ENCODE assay signal across 31 mouse cellular contexts in genomic region chr12:78645282-78645681, GRCm38 (mm10). TPM values are rescaled to one million over a fixed set of nuclear protein-coding genes. Genes with fewer than 3 reads are reported as not detected.
"Had no signal": no experiment of that assay in that cellular context is flagged by ENCODE, and none has a peak within 500 bp of the region (broad histone marks: within the 10 kb centered on the region; RNA-seq: fewer than 3 reads in every experiment).

No protein-coding gene starts in this region.

- H3K4me3 ChIP-seq: embryonic facial prominence, embryonic 10.5 days; embryonic facial prominence, embryonic 12.5 days; embryonic facial prominence, embryonic 13.5 days; embryonic facial prominence, embryonic 15.5 days; erythroblast, embryonic 14.5 days; forebrain, embryonic 10.5 days; forebrain, embryonic 12.5 days; forebrain, embryonic 13.5 days; forebrain, embryonic 15.5 days; gastrocnemius, adult 2 months; heart, adult 2 months; heart, embryonic 10.5 days had no signal

- H3K9me3 ChIP-seq: embryonic facial prominence, embryonic 10.5 days; embryonic facial prominence, embryonic 12.5 days; embryonic facial prominence, embryonic 13.5 days; embryonic facial prominence, embryonic 15.5 days; forebrain, embryonic 10.5 days; forebrain, embryonic 12.5 days; forebrain, embryonic 13.5 days; forebrain, embryonic 15.5 days; heart, embryonic 10.5 days had no signal

- H3K4me1 ChIP-seq: embryonic facial prominence, embryonic 10.5 days; embryonic facial prominence, embryonic 12.5 days; embryonic facial prominence, embryonic 13.5 days; embryonic facial prominence, embryonic 15.5 days; forebrain, embryonic 12.5 days; forebrain, embryonic 13.5 days had no signal

- H3K27ac ChIP-seq: embryonic facial prominence, embryonic 10.5 days; embryonic facial prominence, embryonic 12.5 days; embryonic facial prominence, embryonic 13.5 days; embryonic facial prominence, embryonic 15.5 days; forebrain, embryonic 10.5 days; forebrain, embryonic 12.5 days; forebrain, embryonic 13.5 days; forebrain, embryonic 15.5 days; gastrocnemius, adult 2 months; heart, adult 2 months; heart, embryonic 10.5 days had no signal

- H3K27me3 ChIP-seq: embryonic facial prominence, embryonic 12.5 days; embryonic facial prominence, embryonic 13.5 days; embryonic facial prominence, embryonic 15.5 days; forebrain, embryonic 12.5 days; forebrain, embryonic 13.5 days; forebrain, embryonic 15.5 days had no signal

- DNase-seq: cerebellum, postnatal 10 days; cerebellum, postnatal 14 days; cerebellum, postnatal 25 days; cerebellum, postnatal 36 days; embryo, embryonic 11 days; forebrain, postnatal 0 days; gastrocnemius, adult 2 months; gastrocnemius, postnatal 10 days; gastrocnemius, postnatal 14 days; gastrocnemius, postnatal 25 days; gastrocnemius, postnatal 36 days; heart, adult 11 months; heart, adult 18-20 months; heart, adult 2 months had no signal

- H3K36me3 ChIP-seq: embryonic facial prominence, embryonic 10.5 days; embryonic facial prominence, embryonic 12.5 days; embryonic facial prominence, embryonic 13.5 days; embryonic facial prominence, embryonic 15.5 days; forebrain, embryonic 10.5 days; forebrain, embryonic 12.5 days; forebrain, embryonic 15.5 days; heart, embryonic 10.5 days had no signal

- H3K9ac ChIP-seq: embryonic facial prominence, embryonic 12.5 days; embryonic facial prominence, embryonic 13.5 days; embryonic facial prominence, embryonic 15.5 days; forebrain, embryonic 12.5 days; forebrain, embryonic 13.5 days; forebrain, embryonic 15.5 days; forebrain, postnatal 0 days had no signal

RNA-seq across cellular contexts. Expression of gene Fam71d, which starts 46.1 kb away (rescaled TPM):
- total RNA-seq: forebrain, postnatal 0 days; gastrocnemius, adult 18-20 months; gastrocnemius, adult 8-10 months; gastrocnemius, postnatal 10 days; gastrocnemius, postnatal 25 days; granulocyte monocyte progenitor cell, adult 5-6 weeks; heart, adult 18-20 months; heart, adult 2 months; heart, adult 8-10 months had no signal
- polyA plus RNA-seq: embryonic facial prominence, embryonic 10.5 days; embryonic facial prominence, embryonic 11.5 days; embryonic facial prominence, embryonic 12.5 days; embryonic facial prominence, embryonic 13.5 days; embryonic facial prominence, embryonic 14.5 days; embryonic facial prominence, embryonic 15.5 days; erythroblast, embryonic 14.5 days; forebrain, embryonic 10.5 days; forebrain, postnatal 0 days; heart, embryonic 11.5 days had no signal
